In genomic region chr7:29818619-29819254, GRCm38 (mm10) we compare ENCODE assay signal across 8 mouse cellular contexts. TPM values are rescaled to one million over a fixed set of nuclear protein-coding genes. Genes with fewer than 3 reads are reported as not detected.
DNase-seq lines count a peak whose midpoint lies in the region; ATAC-seq lines count a peak whose summit lies in the region.

No protein-coding gene starts in this region.

- peak overlapping the region; percentile 76 for H3K4me3 ChIP-seq in intestine, embryonic 14.5 days (ENCODE audit: low read depth, low read length)

- DNase-seq in adrenal gland, adult 2 months = peak; percentile 83
- peak; percentile 90 for DNase-seq in embryo, embryonic 11 days
- DNase-seq in gastrocnemius, postnatal 25 days = peak; percentile 44
- DNase-seq in intestine, embryonic 14.5 days (ENCODE audit: low spot score) = peak; percentile 84
- peak; percentile 71 to 74 for DNase-seq in left cerebral cortex, postnatal 10 days (ENCODE audit: extremely low spot score in 1 of 2, low spot score in 2 of 2)
- peak; percentile 80 to 85 for DNase-seq in right cerebral cortex, postnatal 10 days (ENCODE audit: low spot score in 2 of 2)
- peak; percentile 63 to 65 for DNase-seq in urinary bladder, postnatal 36 days (ENCODE audit: low spot score in 2 of 2)

- H3K9me3 ChIP-seq in intestine, embryonic 14.5 days (ENCODE audit: control insufficient read depth, low read length) = no peaks in the 10 kb centered on the region

- no peak overlapping the region for H3K27ac ChIP-seq in intestine, embryonic 14.5 days (ENCODE audit: low read depth)

- H3K9ac ChIP-seq in intestine, embryonic 14.5 days (ENCODE audit: low read length) = peak overlapping the region; percentile 51

- WGBS in intestine, embryonic 14.5 days = 4% methylated on average over 12 of the region's 12 CpGs

- H3K4me2 ChIP-seq in intestine, embryonic 14.5 days (ENCODE audit: low read length) = peak overlapping the region; percentile 75

- peaks cover 12% of the 10 kb centered on the region for H3K36me3 ChIP-seq in intestine, embryonic 14.5 days (ENCODE audit: control insufficient read depth, insufficient read depth, low read length)

- ATAC-seq in intestine, embryonic 14.5 days (replicated peaks; ENCODE audit: low FRiP score, low TSS enrichment, low read depth) = peak; percentile 58; the same call in 1 of the 2 replicates
- peak; percentile 63 for ATAC-seq in megakaryocyte progenitor cell, adult 5-6 weeks (replicated peaks; ENCODE audit: poor library complexity)

- peaks cover 18% of the 10 kb centered on the region for H3K4me1 ChIP-seq in intestine, embryonic 14.5 days (replicated peaks; ENCODE audit: control insufficient read depth, insufficient read depth, low read length)

- H3K27me3 ChIP-seq in intestine, embryonic 14.5 days (replicated peaks; ENCODE audit: control insufficient read depth, insufficient read depth, low read length) = no peaks in the 10 kb centered on the region

- intact Hi-C loops in left cerebral cortex, postnatal 10 days (cut with DNase I) = no loop called here

RNA-seq across cellular contexts. Expression of gene Zfp790, which starts 2.8 kb away (rescaled TPM):
- total RNA-seq in adrenal gland, adult 2 months (2021) = 10 to 100 TPM; 14.4 to 15.8 TPM
- 0.58 and 0.71 TPM in 2 replicates for polyA plus RNA-seq in adrenal gland, adult 2 months (2012; rRNA removed)
- total RNA-seq in gastrocnemius, postnatal 25 days (2021) = 1 to 10 TPM; 7.5 to 8.3 TPM
- polyA plus RNA-seq in intestine, embryonic 14.5 days (2014; fragmentation: Nextera tagmentation; extraction: Ambion mirVana) = 11.9 and 15.4 TPM in 2 replicates
- 10 to 100 TPM; 20.1 to 22.2 TPM for total RNA-seq in left cerebral cortex, postnatal 10 days (2021)
- total RNA-seq in megakaryocyte progenitor cell, adult 5-6 weeks (2015) = 4.8 and 5.7 TPM in 2 replicates
- total RNA-seq in megakaryocyte progenitor cell, adult 5-6 weeks (2017) = 9.4 and 10.0 TPM in 2 replicates

RNA-seq across cellular contexts. Expression of gene Zfp940, which starts 34.7 kb away (rescaled TPM):
- total RNA-seq in adrenal gland, adult 2 months (2021) = 1 to 10 TPM in 1 of 2 experiments, under 1 TPM in 1; 0.61 to 1.0 TPM
- polyA plus RNA-seq in adrenal gland, adult 2 months (2012; rRNA removed) = 0.03 and 0.15 TPM in 2 replicates
- 1 to 10 TPM; 1.6 TPM for total RNA-seq in gastrocnemius, postnatal 25 days (2021)
- 5.4 and 7.9 TPM in 2 replicates for polyA plus RNA-seq in intestine, embryonic 14.5 days (2014; fragmentation: Nextera tagmentation; extraction: Ambion mirVana)
- 10 to 100 TPM; 17.0 to 24.6 TPM for total RNA-seq in left cerebral cortex, postnatal 10 days (2021)
- 3.3 TPM in 2 replicates for total RNA-seq in megakaryocyte progenitor cell, adult 5-6 weeks (2015)
- 4.0 and 5.2 TPM in 2 replicates for total RNA-seq in megakaryocyte progenitor cell, adult 5-6 weeks (2017)

RNA-seq across cellular contexts. Expression of gene Zfp30, which starts 34.9 kb away (rescaled TPM):
- total RNA-seq in adrenal gland, adult 2 months (2021) = 1 to 10 TPM; 2.1 to 3.9 TPM
- 2.4 and 2.5 TPM in 2 replicates for polyA plus RNA-seq in adrenal gland, adult 2 months (2012; rRNA removed)
- 1 to 10 TPM; 2.2 to 2.8 TPM for total RNA-seq in gastrocnemius, postnatal 25 days (2021)
- 6.9 and 7.8 TPM in 2 replicates for polyA plus RNA-seq in intestine, embryonic 14.5 days (2014; fragmentation: Nextera tagmentation; extraction: Ambion mirVana)
- 10 to 100 TPM; 10.4 to 10.8 TPM for total RNA-seq in left cerebral cortex, postnatal 10 days (2021)
- 0.37 and 0.78 TPM in 2 replicates for total RNA-seq in megakaryocyte progenitor cell, adult 5-6 weeks (2015)
- total RNA-seq in megakaryocyte progenitor cell, adult 5-6 weeks (2017) = 0.17 TPM in 1 of 2 replicates, not detected in the other

RNA-seq across cellular contexts. Expression of gene Zfp420, which starts 41.0 kb away (rescaled TPM):
- total RNA-seq in adrenal gland, adult 2 months (2021) = 1 to 10 TPM; 5.2 to 5.8 TPM
- polyA plus RNA-seq in adrenal gland, adult 2 months (2012; rRNA removed) = 0.29 and 0.57 TPM in 2 replicates
- total RNA-seq in gastrocnemius, postnatal 25 days (2021) = 1 to 10 TPM; 2.9 to 3.2 TPM
- 6.8 and 8.4 TPM in 2 replicates for polyA plus RNA-seq in intestine, embryonic 14.5 days (2014; fragmentation: Nextera tagmentation; extraction: Ambion mirVana)
- 10 to 100 TPM; 14.6 to 14.7 TPM for total RNA-seq in left cerebral cortex, postnatal 10 days (2021)
- 4.5 and 7.4 TPM in 2 replicates for total RNA-seq in megakaryocyte progenitor cell, adult 5-6 weeks (2015)
- 0.96 and 2.9 TPM in 2 replicates for total RNA-seq in megakaryocyte progenitor cell, adult 5-6 weeks (2017)

RNA-seq across cellular contexts. Expression of gene Zfp84, which starts 50.4 kb away (rescaled TPM):
- total RNA-seq in adrenal gland, adult 2 months (2021) = 10 to 100 TPM; 13.3 to 15.0 TPM
- polyA plus RNA-seq in adrenal gland, adult 2 months (2012; rRNA removed) = 0.87 and 1.4 TPM in 2 replicates
- total RNA-seq in gastrocnemius, postnatal 25 days (2021) = 1 to 10 TPM; 6.4 to 6.9 TPM
- 12.3 and 12.8 TPM in 2 replicates for polyA plus RNA-seq in intestine, embryonic 14.5 days (2014; fragmentation: Nextera tagmentation; extraction: Ambion mirVana)
- total RNA-seq in left cerebral cortex, postnatal 10 days (2021) = 10 to 100 TPM; 15.0 to 16.6 TPM
- 11.4 and 14.8 TPM in 2 replicates for total RNA-seq in megakaryocyte progenitor cell, adult 5-6 weeks (2015)
- total RNA-seq in megakaryocyte progenitor cell, adult 5-6 weeks (2017) = 17.7 and 19.0 TPM in 2 replicates
